Mouse (Mus musculus) G1E (cell line): ENCODE data around the gene Cript.

Experiments
- CTCF ChIP-seq: IDR thresholded peaks from 2 replicates; pipeline ENCODE4 v1.5.1; 2012; ENCODE audit warnings: low read depth, low read length, inconsistent platforms, mixed read lengths
- GATA1 ChIP-seq: IDR thresholded peaks from 2 replicates; pipeline ENCODE4 v1.6.1; 2012; ENCODE audit warnings: borderline replicate concordance, low read length, inconsistent platforms, mixed read lengths
- GATA2 ChIP-seq: IDR thresholded peaks from 2 replicates; pipeline ENCODE4 v1.6.1; 2012; ENCODE audit warnings: low read depth, low read length, inconsistent platforms, borderline replicate concordance
- POLR2AphosphoS5 ChIP-seq: IDR thresholded peaks from 2 replicates; pipeline ENCODE4 v1.6.1; 2012; ENCODE audit warnings: low read depth, low read length, inconsistent platforms; ENCODE audit not compliant: insufficient replicate concordance
- TAL1 ChIP-seq: conservative IDR thresholded peaks from 2 replicates; pipeline ENCODE4 v1.6.1; 2012; ENCODE audit warnings: low read depth, low read length, inconsistent platforms, mixed read lengths

DNA sequence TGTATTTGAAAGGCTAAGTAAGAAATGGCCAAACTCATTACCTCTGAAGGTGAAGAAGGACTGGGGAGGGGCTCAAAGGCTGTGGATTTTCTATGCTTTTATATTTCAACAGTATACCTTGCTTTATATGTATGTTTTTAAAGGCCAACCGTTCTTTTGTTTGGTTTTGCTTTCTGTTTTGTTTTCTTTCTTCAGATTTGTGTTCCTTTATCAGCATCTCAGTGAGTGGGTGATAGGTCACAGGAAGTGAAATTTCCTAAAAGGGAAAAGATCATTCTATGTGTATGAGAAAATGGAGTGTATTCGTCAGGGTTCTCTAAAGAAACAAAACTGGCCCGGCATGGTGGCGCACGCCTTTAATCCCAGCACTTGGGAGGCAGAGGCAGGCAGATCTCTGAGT, 58.3 kb downstream of the Cript start:
- TF ChIP-seq CTCF (no peak), GATA1 (no peak), POLR2AphosphoS5 (no peak), TAL1 (no peak), GATA2 (no peak)
